Mouse (Mus musculus) kidney, adult 2 months (tissue): ENCODE measurements around the gene Gm5447.

Experiments
- CTCF ChIP-seq: fragments of 200-500 bp; conservative IDR thresholded peaks from 2 replicates; pipeline ENCODE4 v1.5.1; 2011; ENCODE audit warnings: low read depth, mild to moderate bottlenecking, control low read depth, low read length, moderate library complexity, mixed read lengths; ENCODE audit not compliant: insufficient read depth, insufficient read length
- POLR2A ChIP-seq: fragments of 200-500 bp; IDR thresholded peaks from one replicate; pipeline ENCODE4 v1.6.1; 2011; ENCODE audit warnings: low read depth, low read length, control low read depth

- TF ChIP-seq POLR2A (no peak), CTCF (no peak)
Observed at GRCm38 (mm10) chr13:30966507-30966911, 7.5 kb upstream of the Gm5447 start.
